In genomic region chr13:36314860-36315800, GRCm38 (mm10) we compare ENCODE assay signal across 13 mouse cellular contexts.
DNase-seq lines count a peak whose midpoint lies in the region; ATAC-seq and TF ChIP-seq lines count a peak whose summit lies in the region.
"Had no signal": no experiment of that assay in that cellular context is flagged by ENCODE, and none has a peak within 500 bp of the region (broad histone marks: within the 10 kb centered on the region; RNA-seq: fewer than 3 reads in every experiment).

No protein-coding gene starts in this region.

- 81% methylated on average over 10 of the region's 10 CpGs for WGBS in lung, embryonic 14.5 days
- whole genome bisulfite sequencing in forebrain, embryonic 12.5 days = 86% methylated on average over 10 of the region's 10 CpGs

- no peaks in the 10 kb centered on the region for H3K9me3 ChIP-seq in lung, embryonic 14.5 days (ENCODE audit: low read depth, low read length)
- no peaks in the 10 kb centered on the region for H3K9me3 ChIP-seq in forebrain, embryonic 12.5 days
- H3K9me3 ChIP-seq: megakaryocyte, embryonic 14.5 days; neural tube, embryonic 12.5 days had no signal

- no peak overlapping the region for H3K4me3 ChIP-seq in lung, embryonic 14.5 days (ENCODE audit: low read depth, low read length)
- no peak overlapping the region for H3K4me3 ChIP-seq in forebrain, embryonic 12.5 days (replicated peaks)
- H3K4me3 ChIP-seq: megakaryocyte, embryonic 14.5 days; neural tube, embryonic 12.5 days had no signal

- TF ChIP-seq CTCF in lung, embryonic 14.5 days (IDR thresholded peaks at IDR 0.05; ENCODE audit: low read depth) = 0 out of 2 replicates have a peak, but pooled peaks have one; percentile 10

- no peak for ATAC-seq in lung, embryonic 14.5 days (ENCODE audit: insufficient read depth)
- ATAC-seq in forebrain, embryonic 12.5 days (ENCODE audit: low FRiP score) = no peak
- ATAC-seq: intestine, embryonic 16.5 days had no signal

- no peak overlapping the region for H3K27ac ChIP-seq in lung, embryonic 14.5 days (ENCODE audit: low read depth)
- no peak overlapping the region for H3K27ac ChIP-seq in forebrain, embryonic 12.5 days
- H3K27ac ChIP-seq: neural tube, embryonic 12.5 days had no signal

- H3K4me2 ChIP-seq in lung, embryonic 14.5 days = no peak overlapping the region
- no peak overlapping the region for H3K4me2 ChIP-seq in forebrain, embryonic 12.5 days
- H3K4me2 ChIP-seq: neural tube, embryonic 12.5 days had no signal

- H3K9ac ChIP-seq in lung, embryonic 14.5 days = no peak overlapping the region
- no peak overlapping the region for H3K9ac ChIP-seq in forebrain, embryonic 12.5 days
- H3K9ac ChIP-seq: neural tube, embryonic 12.5 days had no signal

- no peaks in the 10 kb centered on the region for H3K36me3 ChIP-seq in lung, embryonic 14.5 days (ENCODE audit: insufficient read depth)
- H3K36me3 ChIP-seq in splenic B cell, adult 2 months (ENCODE audit: control insufficient read depth, insufficient read depth, low read length, poor library complexity, severe bottlenecking) = no peaks in the 10 kb centered on the region; the same call in 1 of the 2 replicates
- no peaks in the 10 kb centered on the region for H3K36me3 ChIP-seq in forebrain, embryonic 12.5 days (replicated peaks)
- H3K36me3 ChIP-seq: neural tube, embryonic 12.5 days had no signal

- no peaks in the 10 kb centered on the region for H3K4me1 ChIP-seq in lung, embryonic 14.5 days (ENCODE audit: insufficient read depth)
- H3K4me1 ChIP-seq in forebrain, embryonic 12.5 days = no peaks in the 10 kb centered on the region; the same call in 1 of the 2 replicates
- H3K4me1 ChIP-seq: neural tube, embryonic 12.5 days had no signal

- DNase-seq in embryo, embryonic 10.5 days (ENCODE audit: low spot score) = peak; percentile 19
- no peak for DNase-seq in embryo, embryonic 10 days (ENCODE audit: low spot score)
- peak; percentile 13 for DNase-seq in lung, embryonic 14.5 days
- DNase-seq in lung, postnatal 4 days = no peak
- peak; percentile 41 for DNase-seq in cerebellum, adult 9-10 months
- peak; percentile 37 for DNase-seq in splenic B cell, adult 2 months (ENCODE audit: low read depth, low spot score)
- DNase-seq in neural tube, embryonic 10.5 days (ENCODE audit: extremely low spot score, low spot score) = no peak
- DNase-seq: gastrocnemius, postnatal 36 days; heart, postnatal 36 days had no signal

- H3K27me3 ChIP-seq in lung, embryonic 14.5 days (ENCODE audit: insufficient read depth, low read length) = no peaks in the 10 kb centered on the region
- H3K27me3 ChIP-seq in splenic B cell, adult 2 months (ENCODE audit: control insufficient read depth, insufficient read depth, low read length, poor library complexity, severe bottlenecking) = no peaks in the 10 kb centered on the region
- no peaks in the 10 kb centered on the region for H3K27me3 ChIP-seq in forebrain, embryonic 12.5 days
- H3K27me3 ChIP-seq: megakaryocyte, embryonic 14.5 days; neural tube, embryonic 12.5 days had no signal

Comparison
In these comparisons a context has a peak if more than half of its experiments do, and no peak if none do; other contexts are left out.
1. DNase-seq: peak in embryo, embryonic 10.5 days (single experiment), lung, embryonic 14.5 days (single experiment), cerebellum, adult 9-10 months (single experiment) and splenic B cell, adult 2 months (single experiment); none in embryo, embryonic 10 days (single experiment), lung, postnatal 4 days (0 of 2) and neural tube, embryonic 10.5 days (single experiment).